Mouse (Mus musculus) layer of hippocampus, postnatal 10 days (tissue): ENCODE measurements at regions not wholly inside any gene's neighbourhood (a gene's known extent, or its start where the extent isn't known, plus 50 kb on each side); places are given as distances from the start of the nearest gene placed in this dataset.

Experiments used
- DNase-seq, 2 experiments: peaks; one replicate each; pipeline ENCODE4 v3.0.0; 2021; ENCODE audit warnings: low spot score in 2 of 2

GRCm38 (mm10) chr11:38224300-38224699, 988.5 kb upstream of the Tenm2 start:
- no peak for DNase-seq

DNA sequence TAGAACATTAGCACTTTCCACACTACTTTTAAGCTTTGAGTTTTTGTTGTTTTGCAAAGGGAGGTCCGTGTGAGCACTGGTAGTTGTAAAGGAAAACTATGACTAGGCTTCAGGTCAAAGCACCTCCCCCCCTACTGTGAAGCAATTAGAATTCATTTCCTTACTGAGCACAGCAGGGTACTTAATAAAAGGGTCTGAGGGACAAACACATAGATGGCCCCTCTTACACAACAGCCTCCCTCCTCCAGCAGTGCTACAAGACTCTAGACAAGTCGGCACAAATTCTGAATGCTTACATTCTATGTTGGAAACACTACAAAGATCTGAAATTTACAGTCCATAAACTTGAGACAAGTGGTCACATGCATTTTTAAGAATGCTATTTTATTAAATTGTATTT, 967.6 kb upstream of the Tenm2 start:
- DNase-seq, result no peak

GRCm38 (mm10) chr11:38201136-38201741, 965.5 kb upstream of the Tenm2 start:
- DNase-seq, result no peak

DNA sequence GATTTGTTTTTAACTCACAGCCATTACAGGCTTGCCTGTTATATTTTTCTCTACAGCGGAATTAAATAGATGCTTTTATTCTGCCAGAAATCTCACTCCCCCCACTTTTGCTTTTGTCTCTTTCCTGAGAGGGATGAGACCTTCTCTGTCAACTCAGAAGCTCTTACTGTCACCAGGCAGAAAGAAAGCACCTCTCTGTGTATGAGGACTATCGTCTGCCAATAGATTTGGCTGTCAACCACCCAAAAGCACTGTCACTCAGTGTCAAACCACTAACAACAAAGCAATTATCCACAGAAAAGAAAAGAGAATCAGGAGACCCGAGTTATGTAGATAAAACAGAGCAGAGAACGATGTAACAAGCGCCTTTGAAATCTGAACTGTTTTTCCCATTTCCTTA, 958.0 kb upstream of the Tenm2 start:
- DNase-seq, result peak; percentile 11 to 21

DNA sequence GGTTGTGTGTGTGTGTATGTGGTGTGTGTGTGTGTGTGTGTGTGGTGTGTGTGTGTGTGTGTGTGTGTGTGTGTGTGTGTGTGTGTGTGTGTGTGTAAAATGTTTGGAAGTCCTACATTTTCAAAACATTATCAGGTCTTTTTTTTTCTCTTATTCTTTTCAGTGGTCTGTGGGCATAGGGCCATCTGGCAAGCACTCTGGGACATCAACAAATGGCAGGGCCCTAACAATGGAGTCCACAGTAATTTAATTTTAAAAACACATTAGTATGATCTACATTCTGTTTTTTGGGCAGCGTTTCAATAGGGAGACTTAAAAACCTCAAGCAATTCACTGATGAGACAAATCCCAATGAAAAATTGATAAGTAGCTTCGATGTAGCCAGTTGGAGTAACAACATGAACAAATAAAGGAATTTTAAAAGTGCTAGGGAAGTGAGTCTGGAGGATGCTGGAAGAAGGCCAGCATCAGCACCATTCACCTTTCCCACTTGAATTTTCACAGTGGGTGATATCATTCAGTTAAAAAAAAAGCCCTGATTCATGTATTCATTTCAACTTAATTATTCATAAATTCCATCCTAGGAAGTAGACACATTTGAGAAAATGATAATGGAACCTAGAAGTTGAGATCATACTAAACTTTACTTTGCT, 956.3 kb upstream of the Tenm2 start:
- peak in 1 of 2 experiments; percentile 31 for DNase-seq

DNA sequence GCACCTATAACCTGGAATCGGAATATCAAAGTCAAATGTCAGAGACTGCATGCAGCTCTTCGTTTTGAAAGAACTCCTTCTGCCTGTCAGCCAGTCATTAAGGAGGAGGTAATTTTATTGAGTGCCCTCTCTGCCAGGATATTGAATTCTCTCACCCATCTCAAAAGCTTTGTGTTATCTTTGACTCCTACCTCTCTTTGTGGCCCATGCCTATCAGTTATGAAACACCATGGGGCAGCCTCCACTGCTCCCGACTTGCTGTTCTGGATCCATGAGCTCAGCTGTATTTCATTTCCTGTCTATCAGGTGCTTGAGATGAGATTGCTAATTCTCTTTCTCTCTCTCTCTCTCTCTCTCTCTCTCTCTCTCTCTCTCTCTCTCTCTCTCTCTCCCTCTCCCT, 955.7 kb upstream of the Tenm2 start:
- no peak for DNase-seq

DNA sequence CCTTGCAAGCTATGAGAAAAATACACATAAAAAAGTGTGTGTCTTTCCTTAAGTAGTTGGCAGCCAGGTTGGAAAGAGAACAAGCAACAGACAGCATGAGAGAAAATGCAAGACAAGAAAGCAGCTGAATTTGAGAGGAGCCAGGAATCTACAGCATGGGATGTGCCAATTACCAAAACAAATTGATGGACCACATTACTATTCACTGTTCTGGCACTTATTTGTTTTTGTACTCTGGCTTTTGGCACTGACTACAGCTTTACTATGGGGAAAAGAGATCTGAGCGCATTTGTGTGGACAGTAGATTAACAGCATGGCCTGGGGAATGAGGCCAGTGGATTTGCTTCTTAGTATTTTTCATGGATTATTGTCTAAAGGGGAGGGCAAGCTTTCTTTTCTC, 935.0 kb upstream of the Tenm2 start:
- DNase-seq, result no peak

- DNase-seq, result no peak
Measured at GRCm38 (mm10) chr11:38158310-38158709, 922.5 kb upstream of the Tenm2 start.

DNA sequence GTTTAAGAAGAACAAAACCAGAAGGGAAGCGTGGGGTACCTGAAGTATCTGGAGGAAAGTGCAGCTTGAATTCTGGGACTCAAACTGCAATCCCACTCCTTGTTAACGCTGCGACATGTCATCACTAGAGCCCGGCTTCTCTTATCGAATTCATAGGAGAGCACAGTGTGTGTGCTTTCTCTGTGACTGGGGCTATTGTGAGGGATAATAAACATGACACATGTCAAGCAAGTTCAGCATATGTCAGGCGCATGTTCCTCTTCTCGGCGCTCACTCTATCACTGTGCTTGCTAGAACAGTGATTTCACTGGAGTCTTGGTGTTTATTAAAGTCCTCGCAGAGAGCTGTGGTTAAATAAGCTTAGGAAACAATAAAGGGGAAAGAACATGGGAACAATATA, 921.2 kb upstream of the Tenm2 start:
- DNase-seq, result no peak

DNA sequence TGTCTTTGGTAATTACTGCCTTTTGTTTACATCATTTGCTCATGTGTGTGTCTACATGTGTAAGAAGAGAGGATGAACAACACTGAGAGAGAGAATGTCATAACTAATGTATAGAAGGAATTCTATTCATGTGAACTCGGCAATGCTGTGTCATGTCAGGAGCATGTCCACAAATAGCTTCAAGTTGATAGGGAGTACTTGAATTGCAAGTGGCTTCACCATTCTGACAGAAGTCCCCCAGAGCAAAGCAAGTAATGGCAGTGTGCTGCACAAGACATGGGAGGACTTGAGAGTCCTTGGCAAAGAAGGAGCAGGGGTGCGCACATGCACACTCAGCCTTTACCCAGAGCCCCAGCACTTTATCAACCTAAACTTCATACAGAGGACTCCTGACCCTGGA, 919.9 kb upstream of the Tenm2 start:
- no peak for DNase-seq

DNA sequence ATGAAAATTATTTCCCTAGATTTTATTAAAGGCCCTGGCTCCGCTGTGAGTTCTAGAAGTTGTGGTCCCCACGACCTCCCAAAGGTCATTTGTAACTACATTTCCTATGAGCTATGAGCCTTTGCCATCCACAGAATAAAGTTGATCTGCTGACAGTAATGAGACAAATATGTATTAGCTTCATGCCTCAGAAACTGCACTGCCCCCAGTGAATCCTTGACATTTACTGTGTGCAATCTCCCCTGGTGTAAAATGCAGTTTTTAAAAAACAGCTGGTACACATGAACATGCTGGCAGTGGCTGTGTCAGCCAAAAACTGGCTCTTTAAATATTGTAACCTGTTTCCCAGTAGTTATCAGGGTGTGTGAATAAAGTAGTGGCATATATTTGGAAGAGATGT, 907.7 kb upstream of the Tenm2 start:
- no peak for DNase-seq

DNA sequence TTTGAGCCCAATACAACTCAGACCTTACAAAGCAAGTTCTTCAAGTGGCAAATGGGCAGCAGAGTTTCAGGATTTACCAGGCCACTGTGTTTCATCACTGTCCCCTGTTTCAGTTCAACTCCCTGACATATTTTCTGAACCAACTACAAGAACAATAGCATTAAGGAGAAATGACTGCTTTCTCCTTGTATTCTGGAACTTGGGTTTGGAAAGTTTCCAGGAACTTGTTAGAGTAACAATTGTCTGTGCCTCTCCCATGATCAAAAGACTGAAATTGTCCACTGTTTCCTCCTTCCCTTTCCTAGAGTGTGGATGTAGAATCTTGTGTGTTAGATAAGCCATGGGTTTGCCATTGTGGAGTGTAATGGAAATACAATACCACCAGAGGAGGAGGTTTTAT, 893.1 kb upstream of the Tenm2 start:
- DNase-seq, result no peak

DNA sequence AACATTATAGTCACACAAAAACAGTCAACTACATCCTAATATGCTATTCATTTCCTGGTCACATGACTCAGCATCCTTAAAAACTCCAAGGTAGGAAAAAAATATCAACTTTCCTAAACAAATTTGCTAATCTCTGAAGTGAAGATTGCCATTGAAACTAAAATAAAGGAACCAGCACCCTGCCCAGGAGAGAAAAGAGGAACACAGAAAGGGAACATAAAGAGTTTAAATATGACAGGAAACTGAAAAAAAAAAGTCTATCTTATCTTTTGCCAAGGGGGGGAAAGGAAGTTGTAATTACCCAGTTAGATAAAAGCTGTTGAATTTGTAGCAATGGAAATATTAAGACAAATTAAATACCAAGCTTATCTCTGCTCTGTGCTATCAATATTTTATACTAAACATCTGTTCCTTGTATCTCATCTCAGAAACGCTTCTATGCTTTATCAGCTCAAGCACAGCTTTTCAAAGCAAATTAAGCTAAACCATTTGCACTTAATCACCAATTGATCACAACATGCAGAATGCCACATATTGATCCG, 888.1 kb upstream of the Tenm2 start:
- DNase-seq, result no peak

GRCm38 (mm10) chr11:38122474-38122873, 886.7 kb upstream of the Tenm2 start:
- no peak for DNase-seq

- DNase-seq, result no peak
Measured at GRCm38 (mm10) chr11:38121051-38121616, 885.4 kb upstream of the Tenm2 start.

- DNase-seq, result no peak
Measured at GRCm38 (mm10) chr11:38117741-38118140, 882.0 kb upstream of the Tenm2 start.

GRCm38 (mm10) chr11:38092202-38092601, 856.4 kb upstream of the Tenm2 start:
- no peak for DNase-seq

GRCm38 (mm10) chr11:38075171-38075732, 839.5 kb upstream of the Tenm2 start:
- DNase-seq, result no peak

- no peak for DNase-seq
Measured at GRCm38 (mm10) chr11:38069635-38070034, 833.9 kb upstream of the Tenm2 start.

DNA sequence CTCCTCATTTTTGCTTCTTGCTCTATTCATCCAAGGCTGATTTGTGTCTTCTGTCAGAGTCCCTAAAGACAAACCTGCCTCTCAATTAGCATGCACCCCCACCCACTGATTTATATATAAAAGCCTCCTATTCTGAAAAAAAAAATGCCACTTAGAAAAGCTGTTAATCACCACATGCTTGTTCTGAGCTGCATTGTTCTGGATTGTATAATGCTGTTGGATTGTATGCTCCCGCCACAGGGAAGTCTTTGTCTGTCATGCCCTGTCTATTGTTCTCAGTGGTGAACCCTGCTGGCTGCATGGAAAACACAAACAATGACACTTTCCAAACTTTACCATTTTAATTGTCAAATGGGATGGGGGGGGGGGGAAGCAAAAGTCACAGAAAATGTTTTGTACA, 831.9 kb upstream of the Tenm2 start:
- no peak for DNase-seq

DNA sequence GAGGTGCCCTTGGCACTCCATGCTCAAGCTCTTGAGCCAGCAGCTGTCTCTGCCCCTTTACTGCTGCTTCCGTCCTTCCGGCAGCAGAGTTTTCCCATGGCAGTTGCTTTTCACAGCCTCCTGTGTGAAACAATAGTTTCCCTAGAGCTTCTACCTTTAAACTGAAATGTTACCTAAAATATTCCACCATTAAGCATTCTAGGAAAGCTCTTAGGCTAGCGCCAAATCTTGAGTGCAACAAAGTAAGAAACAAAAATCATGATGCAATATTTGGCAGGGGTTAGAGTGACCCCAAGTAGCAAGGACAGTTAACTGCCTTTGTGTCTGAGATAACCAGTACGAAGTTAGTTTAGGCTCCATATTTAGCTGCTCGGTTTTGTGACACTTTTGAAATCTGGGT, 830.3 kb upstream of the Tenm2 start:
- DNase-seq, result no peak

- no peak for DNase-seq
Measured at GRCm38 (mm10) chr11:38060105-38060504, 824.3 kb upstream of the Tenm2 start.
